Mouse (Mus musculus) heart, adult 8-10 months (tissue): ENCODE data around the gene Snrpn. TPM values are rescaled to one million over a fixed set of nuclear protein-coding genes. Genes with fewer than 3 reads are reported as not detected.
"Not testable (repeated sequence)": the region's sequence is repeated elsewhere in the genome, so short reads cannot be mapped to it uniquely, and the experiment has no call there.

Experiments
- DNase-seq: peaks from one replicate; pipeline ENCODE4 v3.0.0; 2022; ENCODE audit warnings: low spot score
- total RNA-seq, 4 experiments: library from RNA; stranded (reverse); gene quantifications; 2 replicates each; pipeline ENCODE4 v1.2.4; 2022

The Snrpn gene
- 100 to 1,000 TPM in 2 of 4 experiments, 10 to 100 TPM in 2; 98.8 to 105 (median 100) TPM for total RNA-seq

GRCm38 (mm10) chr7:60139742-60140480 is at the start of gene Snrpn:
Gene Snrpn (minus strand): TSS chr7:60140219.
- DNase-seq = no peak

GRCm38 (mm10) chr7:60170250-60171185 is 30.5 kb upstream of the Snrpn start:
- DNase-seq = no peak

GRCm38 (mm10) chr7:60125332-60125731 is 14.7 kb downstream of the Snrpn start:
- no peak for DNase-seq

DNA sequence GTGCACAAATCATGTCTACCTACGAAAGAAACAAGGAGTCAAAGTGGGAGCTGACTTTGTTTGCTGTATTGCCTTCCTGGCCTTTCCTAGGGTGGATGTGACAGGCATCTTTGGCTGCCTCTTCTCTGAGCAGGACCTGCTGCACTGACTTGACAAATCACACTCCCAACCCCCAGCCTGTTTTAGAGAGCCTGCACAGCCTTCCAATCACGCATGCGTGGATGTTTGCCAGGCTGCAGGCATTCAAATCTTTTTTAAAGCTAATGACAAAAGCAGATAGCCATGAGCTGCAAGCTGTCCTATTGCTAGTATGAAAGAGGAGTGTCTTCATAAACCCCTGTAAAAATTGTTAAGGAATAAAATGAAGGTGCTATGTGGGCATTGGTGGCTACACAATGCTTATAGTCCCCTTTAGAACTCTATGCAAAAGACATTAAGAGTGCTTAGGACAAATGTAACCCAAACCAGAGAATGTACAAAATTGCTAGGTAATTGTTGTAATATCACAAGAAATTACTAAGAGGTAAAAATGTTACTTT is 16.9 kb downstream of the Snrpn start:
- DNase-seq = not testable (repeated sequence)

- DNase-seq = no peak
These were observed 17.5 kb downstream of the Snrpn start for GRCm38 (mm10) chr7:60122434-60123085.

- no peak for DNase-seq
These were observed 42.7 kb downstream of the Snrpn start for GRCm38 (mm10) chr7:60097154-60097859.

DNA sequence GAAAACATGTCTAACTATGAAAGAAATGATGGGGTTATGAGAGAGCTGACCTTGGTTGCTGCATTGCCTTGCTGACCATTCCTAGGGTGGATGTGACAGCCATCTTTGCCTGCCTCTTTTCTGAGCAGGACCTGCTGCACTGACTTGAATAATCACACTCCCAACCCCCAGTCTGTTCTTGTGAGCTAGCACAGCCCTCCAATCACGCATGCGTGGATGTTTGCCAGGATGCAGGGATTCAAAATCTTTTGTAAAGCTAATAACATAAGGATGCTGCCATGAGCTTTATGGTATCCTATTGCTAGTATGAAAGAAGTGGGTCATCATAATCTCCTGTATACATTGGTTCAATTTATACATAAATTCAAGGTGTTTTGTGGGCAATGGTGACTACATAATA is 63.7 kb downstream of the Snrpn start:
- no peak for DNase-seq

GRCm38 (mm10) chr7:60047481-60048201 is 92.4 kb downstream of the Snrpn start:
- DNase-seq = no peak

- no peak for DNase-seq
These were observed 126.8 kb downstream of the Snrpn start for GRCm38 (mm10) chr7:60013186-60013585.

GRCm38 (mm10) chr7:60007727-60008360 is 132.2 kb downstream of the Snrpn start:
- no peak for DNase-seq

DNA sequence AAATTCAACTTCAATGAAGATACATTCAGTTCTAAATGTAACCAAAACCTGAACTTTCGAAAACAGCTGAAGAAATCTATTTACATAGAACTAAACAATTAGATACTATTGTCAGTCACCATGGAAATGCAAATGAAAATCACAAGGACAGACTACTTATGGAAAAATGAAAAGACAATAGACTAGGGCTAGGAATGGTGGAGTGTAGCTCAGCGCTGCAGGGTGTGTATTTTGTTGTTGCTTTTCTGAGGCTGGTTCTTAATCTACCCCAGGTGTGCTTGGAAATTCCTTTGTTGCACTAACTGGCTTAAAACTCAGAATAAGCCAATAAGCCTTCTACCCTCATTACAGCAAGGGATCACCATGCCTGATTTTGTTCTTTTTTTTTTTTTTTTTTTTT is 133.8 kb downstream of the Snrpn start:
- DNase-seq = no peak

DNA sequence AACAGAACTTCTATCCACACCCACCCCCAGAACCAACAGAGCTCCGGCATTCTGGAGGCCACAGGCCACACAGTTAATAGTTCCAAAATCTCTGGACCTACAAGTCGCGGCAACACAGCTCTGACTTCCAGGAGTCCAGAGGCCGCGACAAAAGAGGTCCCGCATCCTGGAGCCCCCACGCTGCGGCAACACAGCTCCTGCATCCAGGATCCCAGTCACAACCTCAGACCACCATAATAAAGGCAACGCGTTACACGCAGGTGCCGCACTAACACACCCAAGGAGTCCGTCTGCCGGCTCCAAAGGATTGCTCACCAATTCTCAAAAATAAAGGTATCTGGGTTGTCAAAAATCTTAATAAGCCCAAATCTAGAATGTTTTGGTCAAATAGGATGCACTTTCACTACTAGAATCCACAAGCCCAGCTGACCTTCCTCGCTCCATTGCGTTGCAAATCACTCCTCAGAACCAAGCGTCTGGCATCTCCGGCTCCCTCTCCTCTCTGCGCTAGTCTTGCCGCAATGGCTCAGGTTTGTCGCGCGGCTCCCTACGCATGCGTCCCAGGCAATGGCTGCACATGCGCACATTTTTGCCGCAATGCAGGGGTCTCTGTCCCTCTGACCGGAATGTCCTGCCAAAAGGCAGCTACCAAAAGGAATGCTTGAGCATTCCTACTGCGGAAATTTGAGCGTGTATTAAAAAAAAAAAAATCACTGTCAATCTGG is 135.3 kb downstream of the Snrpn start, which contains the start of the genes Snurf and Gm38393:
Gene Snurf (minus strand): TSS at position 444 of the 725 bp plus-strand sequence.
Gene Gm38393 (minus strand): TSS at position 459 of the 725 bp plus-strand sequence.
- DNase-seq = peak; percentile 53

DNA sequence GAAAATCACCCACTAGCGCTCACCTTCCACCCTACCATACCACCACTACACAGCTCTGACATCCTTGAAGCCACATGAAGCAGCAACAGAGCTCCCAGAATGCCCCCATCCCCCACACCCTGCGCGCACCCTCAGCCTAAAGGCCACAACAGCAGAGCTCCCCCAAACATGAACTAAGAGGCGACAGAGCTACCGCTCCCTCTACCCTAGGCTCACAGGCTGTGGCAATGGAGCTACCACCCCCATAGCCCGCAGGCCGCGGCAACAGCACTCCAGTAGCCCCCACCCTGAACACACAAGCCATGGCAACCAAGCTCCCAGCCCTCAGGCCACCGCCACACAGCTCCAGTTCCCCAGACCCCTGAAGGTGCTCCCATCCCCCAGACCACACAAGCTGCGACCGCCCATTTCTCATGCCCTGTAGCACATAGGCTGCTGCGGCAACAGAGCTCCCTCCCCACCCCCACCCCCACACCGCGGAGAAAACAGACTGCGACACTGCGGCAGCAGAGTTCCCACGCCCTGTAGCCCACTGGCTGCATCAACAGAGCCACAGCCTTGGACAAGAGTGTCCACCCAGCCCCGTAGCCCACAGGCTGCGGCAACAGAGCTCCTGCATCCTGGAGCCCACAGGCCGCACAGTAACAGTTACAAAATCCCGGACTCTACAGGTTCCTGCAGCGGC is 136.0 kb downstream of the Snrpn start:
- DNase-seq = no peak

GRCm38 (mm10) chr7:60003006-60003865 is 136.8 kb downstream of the Snrpn start:
- DNase-seq = no peak

DNA sequence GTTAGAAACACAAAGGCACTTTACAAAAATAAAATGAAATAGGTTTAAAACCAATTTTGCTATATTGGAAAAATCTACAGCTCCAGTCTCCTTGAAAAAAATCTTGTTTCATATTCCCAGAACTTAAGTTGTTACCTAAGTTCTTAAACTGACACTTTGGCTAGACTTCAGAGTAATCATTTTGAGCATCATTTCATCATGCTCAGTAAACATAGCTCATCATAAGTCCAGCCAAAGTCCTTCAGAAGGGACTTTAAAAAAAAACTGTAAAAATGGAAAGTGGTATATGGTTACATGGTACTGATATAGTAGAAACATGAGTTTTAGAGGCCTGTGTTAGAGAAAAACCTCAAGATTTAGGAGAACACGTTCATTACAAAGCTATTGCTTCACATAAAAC is 161.4 kb downstream of the Snrpn start:
- DNase-seq = no peak
